Mouse (Mus musculus) A20 (cell line): ENCODE measurements around the gene Rgn.

Experiments used
- DNase-seq: peaks from one replicate; pipeline ENCODE4 v3.0.0-alpha.2; 2011; ENCODE audit warnings: low read depth, low spot score

The Rgn gene

DNA sequence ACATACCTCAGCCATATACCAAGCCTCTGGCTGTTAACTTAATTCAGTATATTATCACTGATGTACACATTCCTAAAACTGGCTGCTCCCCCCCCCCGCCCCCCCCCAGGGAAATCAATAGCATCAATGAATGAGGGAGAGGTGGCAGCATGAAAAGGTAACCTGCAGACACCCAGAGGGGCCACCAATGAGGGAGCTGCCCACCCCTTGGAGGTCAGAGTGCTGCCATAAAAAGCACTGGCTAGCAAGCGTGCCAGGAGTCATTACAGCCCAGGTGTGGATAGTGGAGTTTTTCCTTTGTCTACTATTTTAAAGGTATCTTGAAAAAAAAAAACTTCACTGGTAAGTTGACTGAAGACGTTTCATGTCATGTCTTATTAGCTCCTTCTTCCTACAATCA lies at the start of gene Rgn:
Rgn (plus strand) TSS at position 256 of the 400 bp plus-strand sequence.
- no peak for DNase-seq

DNA sequence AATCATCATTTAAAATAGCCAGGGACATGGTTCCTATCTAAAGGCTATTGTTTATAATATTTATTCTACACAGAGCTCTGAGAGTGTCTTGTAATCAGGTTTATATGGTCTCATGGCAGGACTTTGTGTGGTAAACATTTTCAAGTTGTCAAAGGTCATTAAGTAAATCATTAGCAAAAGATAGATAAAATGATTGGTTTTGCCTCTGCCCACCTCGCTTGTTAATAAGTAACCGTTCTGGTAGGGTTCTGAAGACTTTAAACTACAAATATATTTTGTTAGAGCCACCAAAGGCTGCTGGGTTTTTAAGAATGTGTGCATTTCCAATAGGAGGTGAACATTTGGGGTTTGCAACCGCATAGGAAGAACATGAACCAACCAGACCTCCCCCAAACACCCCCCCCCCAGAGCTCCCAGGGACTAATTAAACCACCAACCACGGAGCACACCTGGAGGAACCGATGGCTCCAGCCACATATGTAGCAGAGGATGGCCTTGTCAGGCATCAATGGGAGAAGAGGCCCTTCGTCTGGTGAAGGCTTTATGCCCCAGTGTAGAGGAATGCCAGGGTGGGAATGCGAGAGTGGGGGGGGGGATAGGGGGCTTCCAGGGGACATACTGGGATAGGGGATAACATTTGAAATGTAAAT lies 29.2 kb upstream of the Rgn start:
- no peak for DNase-seq

- DNase-seq: no peak
Observed at GRCm38 (mm10) chrX:20521578-20521977, 28.0 kb upstream of the Rgn start.

DNA sequence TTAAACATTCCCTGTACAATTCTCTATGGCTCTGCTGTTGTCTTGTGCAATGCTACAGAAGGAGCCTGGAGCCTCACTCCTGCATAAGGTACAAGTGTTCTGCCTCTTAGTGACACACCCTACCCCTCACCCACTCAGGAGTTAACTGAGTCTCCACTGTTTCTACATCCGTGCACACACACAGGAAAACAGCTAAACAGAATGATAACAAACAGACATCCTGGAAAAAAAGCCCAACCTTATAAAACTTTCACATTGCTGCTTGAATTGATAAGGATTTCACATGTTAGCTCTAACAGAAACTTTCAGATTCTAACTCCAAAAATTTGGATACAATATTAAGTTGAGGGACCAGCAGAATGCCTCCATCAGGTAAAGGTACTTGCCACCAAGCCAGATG lies 17.0 kb upstream of the Rgn start:
- DNase-seq: no peak

DNA sequence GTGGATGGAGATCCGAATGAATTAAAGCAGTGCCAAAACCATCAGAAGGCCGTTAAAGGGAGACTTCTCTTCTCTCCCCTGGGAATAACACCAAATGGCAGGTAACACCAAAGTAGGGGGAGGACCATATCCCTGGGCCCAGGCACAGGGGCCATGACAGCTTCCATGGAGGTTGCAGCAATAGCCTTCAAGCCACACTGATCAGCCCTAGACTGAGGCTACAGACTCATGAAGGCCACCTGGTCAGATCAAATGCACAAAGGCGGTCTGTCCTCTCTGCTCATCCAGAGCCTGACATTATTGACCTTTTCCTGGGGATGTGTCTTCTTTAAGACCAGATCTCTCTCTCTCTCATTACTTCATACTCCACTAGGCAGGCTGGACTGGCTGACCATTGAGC lies 5.7 kb upstream of the Rgn start:
- no peak for DNase-seq

GRCm38 (mm10) chrX:20547609-20548008 lies 2.0 kb upstream of the Rgn start:
- no peak for DNase-seq

- no peak for DNase-seq
Observed at GRCm38 (mm10) chrX:20548011-20548879, 1.3 kb upstream of the Rgn start.

DNA sequence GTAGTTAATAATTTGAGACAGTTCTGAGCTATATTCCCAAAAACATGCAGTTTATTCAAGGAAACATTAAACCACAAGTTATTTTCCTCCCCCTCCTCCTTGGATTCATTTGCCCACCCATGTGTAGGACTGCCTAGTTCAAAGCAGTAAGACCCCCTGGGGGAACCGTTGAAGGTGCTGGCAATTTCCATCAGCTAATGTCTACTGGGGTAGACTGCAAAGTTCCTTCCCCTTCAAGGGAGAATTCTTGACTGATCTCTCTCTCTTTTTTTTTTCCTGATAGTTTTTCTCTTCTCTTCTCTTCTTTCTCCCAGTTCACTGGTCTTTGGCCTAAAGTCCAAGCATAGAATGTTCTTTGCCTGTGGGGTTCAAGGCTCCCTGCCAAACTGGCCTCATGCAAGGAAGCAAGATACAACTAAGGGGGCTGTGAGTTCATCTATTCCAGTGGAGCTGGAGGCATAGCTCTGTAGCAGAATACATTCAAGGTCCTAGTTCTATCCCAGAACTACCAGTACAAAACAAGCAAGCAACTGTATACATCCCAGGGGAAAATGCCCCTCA lies 627 bp upstream of the Rgn start:
- DNase-seq: no peak

DNA sequence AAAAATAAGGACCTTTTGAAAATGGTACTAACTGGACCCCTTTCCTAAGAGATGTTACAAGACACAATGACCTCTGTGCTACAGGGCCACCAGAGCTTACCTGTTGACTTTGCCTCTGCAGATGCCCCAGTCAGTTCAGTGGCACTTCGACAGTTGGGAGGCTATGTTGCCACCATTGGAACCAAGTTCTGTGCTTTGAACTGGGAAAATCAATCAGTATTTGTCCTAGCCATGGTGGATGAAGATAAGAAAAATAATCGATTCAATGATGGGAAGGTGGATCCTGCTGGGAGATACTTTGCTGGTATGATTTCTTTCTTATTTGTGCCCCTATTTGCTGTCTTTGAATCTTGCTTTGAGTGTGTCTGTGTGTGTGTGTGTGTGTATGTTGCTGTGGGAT lies 2.6 kb downstream of the Rgn start:
- DNase-seq: no peak

- DNase-seq: peak; percentile 8
Observed at GRCm38 (mm10) chrX:20561846-20562245, 12.3 kb downstream of the Rgn start.

DNA sequence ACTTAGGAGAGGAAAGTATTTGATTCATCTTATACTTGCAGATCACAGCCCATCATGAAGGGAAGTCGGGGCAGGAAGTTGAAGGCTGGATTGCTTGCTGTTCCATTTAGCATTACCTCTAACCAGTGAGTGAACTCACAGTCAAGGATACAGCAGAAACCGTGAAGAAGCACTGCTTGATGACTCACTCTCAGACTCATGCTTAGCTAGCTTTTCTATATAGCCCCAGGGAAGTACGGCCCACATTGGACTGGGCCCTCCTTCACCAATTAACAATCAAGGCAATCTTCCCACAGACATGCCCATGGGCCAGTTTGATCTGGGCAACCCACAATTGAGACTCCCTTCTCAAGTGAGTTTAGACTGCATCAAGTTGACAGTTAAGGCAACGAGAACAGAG lies 14.4 kb downstream of the Rgn start:
- DNase-seq: no peak

- no peak for DNase-seq
Observed at GRCm38 (mm10) chrX:20571024-20571423, 21.4 kb downstream of the Rgn start.

- DNase-seq: no peak
Observed at GRCm38 (mm10) chrX:20572683-20573082, 23.1 kb downstream of the Rgn start.

DNA sequence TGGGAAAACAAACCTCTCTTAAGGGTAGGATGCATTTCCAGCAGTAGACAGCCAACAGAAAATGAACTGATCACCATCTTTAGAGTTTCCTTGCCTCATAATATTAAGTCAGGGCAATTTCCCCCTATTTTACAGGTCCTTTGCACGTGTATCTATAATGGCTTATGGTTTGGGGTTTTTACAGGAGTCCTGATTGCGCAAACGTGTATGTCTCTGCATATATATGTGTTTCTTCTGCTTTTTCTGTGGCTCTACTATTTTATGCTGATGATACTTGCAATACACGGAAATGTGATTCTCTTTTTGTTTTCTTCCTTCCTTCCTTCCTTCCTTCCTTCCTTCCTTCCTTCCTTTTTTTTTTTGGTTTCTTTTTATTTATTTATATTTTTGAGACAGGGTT lies 24.3 kb downstream of the Rgn start:
- DNase-seq: no peak

DNA sequence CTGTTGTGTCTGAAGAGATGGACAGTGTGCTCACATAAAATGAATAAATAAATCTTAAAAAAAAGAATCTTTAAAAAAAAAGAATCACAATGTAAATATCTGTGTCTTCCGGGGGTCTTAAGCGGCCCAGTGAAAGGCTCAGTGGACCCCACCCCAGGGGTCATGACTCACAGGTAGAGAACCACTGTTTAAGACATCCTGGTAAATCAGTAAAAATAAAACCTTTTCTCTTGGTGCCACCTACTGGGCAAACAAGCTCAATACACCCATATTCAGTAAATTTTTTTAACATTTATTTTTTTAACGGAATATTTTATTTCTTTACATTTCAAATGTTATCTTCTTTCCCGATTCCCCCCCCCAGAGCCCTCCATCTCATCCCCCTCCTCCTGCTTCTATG lies 38.4 kb downstream of the Rgn start:
- peak; percentile 17 for DNase-seq

DNA sequence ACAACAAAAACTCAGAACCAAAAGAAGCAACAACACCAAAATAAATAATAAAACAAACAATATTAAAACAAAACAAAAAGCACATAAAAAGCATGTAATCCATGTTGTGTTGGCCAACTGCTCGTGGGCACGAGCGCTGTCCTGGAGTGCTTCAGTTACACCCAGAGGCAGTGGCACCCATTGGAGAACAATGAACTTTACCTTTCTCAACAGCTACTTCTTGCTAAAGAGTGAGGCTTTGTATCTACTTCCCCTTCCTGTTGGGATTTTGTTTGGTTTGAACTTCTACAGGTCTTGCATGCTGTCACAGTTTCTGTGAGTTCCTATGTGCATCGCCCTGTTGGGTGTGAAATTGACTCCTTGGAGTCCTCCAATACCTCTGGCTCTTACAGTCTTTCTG lies 58.9 kb downstream of the Rgn start:
- no peak for DNase-seq
